Mouse (Mus musculus) ES-E14 (cell line): ENCODE results near the gene Mrpl23.

Source experiments
- CHD2 ChIP-seq: IDR thresholded peaks from 2 replicates; pipeline ENCODE4 v1.6.1; 2014; ENCODE audit warnings: mild to moderate bottlenecking, low read depth, low read length, inconsistent platforms
- HCFC1 ChIP-seq: IDR thresholded peaks from 2 replicates; pipeline ENCODE4 v1.6.1; 2012; ENCODE audit warnings: low read length, inconsistent platforms, borderline replicate concordance; ENCODE audit not compliant: insufficient read depth

DNA sequence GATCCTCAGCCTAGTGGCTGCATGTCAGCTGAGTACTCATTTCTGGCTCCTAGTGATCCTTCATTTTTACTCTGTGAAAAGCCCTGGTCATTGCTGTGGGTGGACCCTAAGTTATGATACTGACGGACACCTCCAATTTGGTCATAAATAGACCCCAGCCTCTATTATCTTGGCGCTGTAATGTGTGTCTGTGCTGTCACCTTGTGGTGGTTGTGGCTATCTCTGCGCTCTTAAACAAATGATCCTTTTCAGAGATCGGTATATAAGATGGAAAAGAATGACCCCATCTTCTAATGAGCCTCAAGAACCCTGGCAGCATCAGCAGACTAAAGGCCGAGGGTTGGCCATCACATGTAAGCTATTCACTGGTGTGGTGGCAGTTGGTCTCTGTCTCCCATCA is 46.6 kb downstream of the Mrpl23 start:
- TF ChIP-seq HCFC1 (no peak), CHD2 (no peak)
